Mouse (Mus musculus) ES-E14 (cell line): ENCODE measurements around the gene Tspan1.

Source experiments
- CHD2 ChIP-seq: IDR thresholded peaks from 2 replicates; pipeline ENCODE4 v1.6.1; 2014; ENCODE audit warnings: mild to moderate bottlenecking, low read depth, low read length, inconsistent platforms
- HCFC1 ChIP-seq: IDR thresholded peaks from 2 replicates; pipeline ENCODE4 v1.6.1; 2012; ENCODE audit warnings: low read length, inconsistent platforms, borderline replicate concordance; ENCODE audit not compliant: insufficient read depth
- MAFK ChIP-seq: IDR thresholded peaks from 2 replicates; pipeline ENCODE4 v1.6.1; 2014; ENCODE audit warnings: mild to moderate bottlenecking, low read depth, low read length, inconsistent platforms; ENCODE audit not compliant: insufficient read depth
- ZC3H11A ChIP-seq: IDR thresholded peaks from 2 replicates; pipeline ENCODE4 v1.6.1; 2012; ENCODE audit warnings: low read depth, mild to moderate bottlenecking, inconsistent platforms, low read length, borderline replicate concordance
- ZNF384 ChIP-seq: IDR thresholded peaks from 2 replicates; pipeline ENCODE4 v1.6.1; 2012; ENCODE audit warnings: low read depth, low read length, inconsistent platforms

GRCm38 (mm10) chr4:116198422-116198821 is 31.0 kb upstream of the Tspan1 start:
- no peak for TF ChIP-seq ZNF384
- no peak for TF ChIP-seq MAFK
- TF ChIP-seq CHD2, result no peak
- no peak for TF ChIP-seq HCFC1
- TF ChIP-seq ZC3H11A, result no peak
